Mouse (Mus musculus): ENCODE results near the gene L3mbtl4. TPM values are rescaled to one million over a fixed set of nuclear protein-coding genes. Genes with fewer than 3 reads are reported as not detected.
"Not testable (repeated sequence)": the region's sequence is repeated elsewhere in the genome, so short reads cannot be mapped to it uniquely, and the experiment has no call there.

L3mbtl4 gene
- total RNA-seq, 2 experiments from 2014 or later: 2.6 to 3.0 TPM

DNA sequence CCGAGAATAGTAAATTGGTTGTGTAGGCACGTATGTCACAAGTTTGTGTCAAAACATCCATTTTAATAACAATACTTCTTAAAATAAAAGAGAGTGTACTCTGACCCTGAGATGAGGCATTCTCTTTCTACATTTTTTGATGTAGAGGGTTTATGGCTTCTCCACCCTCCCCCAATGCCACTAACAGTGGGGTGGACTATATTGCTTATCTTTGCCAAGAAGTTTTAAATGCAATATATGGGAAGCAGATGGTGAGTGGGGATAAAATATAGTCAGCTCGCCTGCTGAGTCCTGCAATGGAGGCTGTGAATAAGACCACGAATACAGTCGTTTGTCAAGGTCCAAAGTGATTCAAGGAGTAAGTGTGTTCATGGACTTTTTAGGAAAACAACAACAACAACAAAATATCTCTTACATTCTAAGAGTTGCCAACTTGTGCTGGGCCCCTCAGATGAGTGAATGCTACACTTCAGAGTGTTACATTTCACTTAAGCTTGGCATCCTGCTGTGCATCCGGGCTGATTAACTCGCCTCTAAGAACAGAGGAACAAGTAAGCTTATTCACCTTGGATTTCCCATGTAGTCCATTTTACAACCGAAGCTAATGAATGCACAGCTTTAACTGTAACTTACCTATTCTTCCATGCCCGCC, 18.2 kb downstream of the L3mbtl4 start:
- intact Hi-C loops (cut with DNase I): no loop called here
- TF ChIP-seq CTCF (IDR thresholded peaks at IDR 0.05): no peak
- H3K4me3 ChIP-seq: no peak overlapping the region
- no peak overlapping the region for H3K27ac ChIP-seq
- DNase-seq (ENCODE audit: extremely low spot score in 1 of 2, low spot score in 2 of 2): no peak

DNA sequence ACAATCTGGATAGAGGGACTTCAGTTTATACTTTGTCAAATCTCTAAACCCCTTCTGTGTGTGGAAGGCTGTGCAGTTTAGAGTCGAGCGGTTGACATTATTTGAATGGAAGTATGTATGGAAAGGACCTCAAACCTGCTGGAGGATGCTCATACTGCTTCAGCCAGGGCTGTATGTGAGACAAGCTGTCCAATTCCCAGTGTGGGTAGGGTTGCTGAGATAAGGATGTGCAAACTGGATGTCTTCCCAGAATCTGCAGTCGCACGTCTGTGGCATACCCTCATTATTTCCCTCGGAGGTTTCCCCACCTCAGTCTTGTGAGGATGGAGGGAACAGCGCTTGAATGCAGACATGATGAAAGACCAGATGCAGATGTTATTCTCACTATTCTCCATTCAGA, 34.8 kb downstream of the L3mbtl4 start:
- intact Hi-C loops (cut with DNase I): no loop called here
- TF ChIP-seq CTCF (IDR thresholded peaks at IDR 0.05): no peak
- no peak overlapping the region for H3K4me3 ChIP-seq
- H3K27ac ChIP-seq: no peak overlapping the region
- no peak for DNase-seq (ENCODE audit: extremely low spot score in 1 of 2, low spot score in 2 of 2)

GRCm38 (mm10) chr17:68312286-68312927, 38.8 kb downstream of the L3mbtl4 start:
- no peak for DNase-seq (ENCODE audit: extremely low spot score in 1 of 2, low spot score in 2 of 2)
- TF ChIP-seq CTCF (IDR thresholded peaks at IDR 0.05): no peak
- Histone ChIP-seq H3K27ac (no peak overlapping the region), H3K4me3 (no peak overlapping the region)
- intact Hi-C loops (cut with DNase I): no loop called here

DNA sequence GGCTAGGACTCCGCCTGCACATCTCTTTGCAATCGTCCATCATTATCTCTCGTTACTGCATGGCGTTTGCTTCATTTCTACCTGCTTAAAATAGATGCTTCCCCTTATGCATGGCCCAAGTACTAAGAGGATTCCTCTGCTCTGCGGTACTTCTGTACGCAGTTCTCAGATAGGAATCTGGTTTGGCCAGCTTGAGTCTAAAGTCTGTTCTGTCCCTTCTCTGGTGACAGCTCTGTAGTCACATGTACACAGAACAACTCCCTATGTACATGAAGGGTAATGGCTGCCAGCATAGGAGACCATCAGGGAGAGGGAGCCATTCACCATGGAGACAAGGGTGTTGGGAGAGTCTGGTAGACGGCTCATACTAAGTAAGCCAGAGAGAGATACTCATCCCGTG, 47.3 kb downstream of the L3mbtl4 start:
- intact Hi-C loops (cut with DNase I): no loop called here
- no peak overlapping the region for H3K27ac ChIP-seq
- H3K4me3 ChIP-seq: no peak overlapping the region
- DNase-seq (ENCODE audit: extremely low spot score in 1 of 2, low spot score in 2 of 2): no peak
- TF ChIP-seq CTCF (IDR thresholded peaks at IDR 0.05): no peak

GRCm38 (mm10) chr17:68322607-68323006, 49.0 kb downstream of the L3mbtl4 start:
- DNase-seq (ENCODE audit: extremely low spot score in 1 of 2, low spot score in 2 of 2): no peak
- no peak for TF ChIP-seq CTCF (IDR thresholded peaks at IDR 0.05)
- Histone ChIP-seq H3K4me3 (no peak overlapping the region), H3K27ac (no peak overlapping the region)
- intact Hi-C loops (cut with DNase I): no loop called here

DNA sequence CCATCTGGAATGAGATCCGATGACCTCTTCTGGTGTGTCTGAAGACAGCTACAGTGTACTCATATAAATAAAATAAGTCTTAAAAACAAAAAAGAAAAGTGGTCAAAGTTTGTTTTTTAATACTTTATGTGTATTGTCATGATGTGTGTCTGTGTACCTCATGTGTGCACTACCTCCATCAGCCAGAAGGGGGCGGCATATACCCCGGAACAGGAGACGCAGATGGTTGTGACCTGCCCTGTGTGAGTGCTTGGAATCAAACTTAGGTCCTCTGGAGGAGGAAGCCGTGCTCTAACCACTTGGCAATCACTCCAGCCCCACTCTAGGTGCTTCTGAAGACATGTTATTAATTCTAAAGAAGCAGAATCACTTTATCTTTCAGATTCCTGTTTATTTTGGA, 58.6 kb downstream of the L3mbtl4 start:
- TF ChIP-seq CTCF (IDR thresholded peaks at IDR 0.05): peak; percentile 25
- intact Hi-C loops (cut with DNase I): no loop called here

GRCm38 (mm10) chr17:68333382-68333781, 59.8 kb downstream of the L3mbtl4 start:
- H3K27ac ChIP-seq: no peak overlapping the region
- DNase-seq (ENCODE audit: extremely low spot score in 1 of 2, low spot score in 2 of 2): no peak
- intact Hi-C loops (cut with DNase I): no loop called here
- no peak for TF ChIP-seq CTCF (IDR thresholded peaks at IDR 0.05)
- H3K4me3 ChIP-seq: no peak overlapping the region

More for the DNA sequence above, 58.6 kb downstream of the L3mbtl4 start:
- H3K27ac ChIP-seq: no peak overlapping the region
- no peak overlapping the region for H3K4me3 ChIP-seq
- DNase-seq (ENCODE audit: extremely low spot score in 1 of 2, low spot score in 2 of 2): no peak

DNA sequence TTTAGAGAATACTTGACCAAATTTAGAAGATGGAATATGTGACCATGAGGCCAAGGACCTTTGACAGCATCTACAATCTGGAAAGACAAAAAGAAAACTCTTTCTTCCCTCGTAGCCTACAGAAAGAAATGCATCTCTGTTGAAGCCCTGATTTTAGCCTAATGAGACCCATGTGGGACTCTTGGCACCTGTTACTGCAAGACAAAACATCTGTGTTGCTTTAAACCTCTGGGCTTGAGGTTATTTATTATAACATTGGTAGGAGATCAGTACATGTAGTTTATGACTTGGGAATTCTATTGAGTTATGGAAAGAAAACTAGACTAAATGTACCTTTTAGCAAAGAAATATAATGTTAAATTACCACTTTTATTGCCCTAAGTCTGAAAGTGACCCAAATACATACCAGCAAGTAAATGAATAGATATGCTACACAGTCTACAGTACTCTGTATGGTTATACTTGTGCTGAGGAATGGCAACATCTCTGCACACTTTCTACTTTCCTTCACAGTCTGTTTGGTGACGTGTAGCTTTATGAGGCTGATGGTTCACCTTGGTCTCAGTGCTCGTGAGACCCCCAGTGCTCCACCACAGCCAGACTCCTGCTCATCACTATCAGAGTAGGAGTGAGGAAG, 65.4 kb downstream of the L3mbtl4 start:
- TF ChIP-seq CTCF (IDR thresholded peaks at IDR 0.05): no peak
- Histone ChIP-seq H3K27ac (no peak overlapping the region), H3K4me3 (no peak overlapping the region)
- no peak for DNase-seq (ENCODE audit: extremely low spot score in 1 of 2, low spot score in 2 of 2)
- intact Hi-C loops (cut with DNase I): no loop called here

DNA sequence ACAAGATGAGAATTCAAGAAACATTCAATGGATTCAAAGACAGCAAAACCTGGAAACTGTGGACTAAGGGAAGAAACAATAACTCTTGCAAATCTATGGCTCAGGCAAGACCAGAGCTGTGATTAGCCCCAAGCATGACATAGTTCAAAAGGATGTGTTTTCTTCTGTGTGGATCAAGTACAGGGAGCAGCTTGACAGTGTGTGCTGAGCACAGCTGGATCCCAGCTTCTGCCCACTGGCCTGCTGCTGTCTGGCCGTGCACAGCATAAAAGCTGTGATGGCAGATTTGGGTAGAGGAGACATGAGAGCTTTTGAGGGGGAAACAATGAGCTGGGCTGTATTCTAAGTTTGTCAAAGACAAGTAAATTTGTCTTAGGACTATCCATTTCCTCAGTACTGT, 84.1 kb downstream of the L3mbtl4 start:
- TF ChIP-seq CTCF (IDR thresholded peaks at IDR 0.05): no peak
- Histone ChIP-seq H3K4me3 (no peak overlapping the region), H3K27ac (no peak overlapping the region)
- DNase-seq (ENCODE audit: extremely low spot score in 1 of 2, low spot score in 2 of 2): no peak
- intact Hi-C loops (cut with DNase I): no loop called here

DNA sequence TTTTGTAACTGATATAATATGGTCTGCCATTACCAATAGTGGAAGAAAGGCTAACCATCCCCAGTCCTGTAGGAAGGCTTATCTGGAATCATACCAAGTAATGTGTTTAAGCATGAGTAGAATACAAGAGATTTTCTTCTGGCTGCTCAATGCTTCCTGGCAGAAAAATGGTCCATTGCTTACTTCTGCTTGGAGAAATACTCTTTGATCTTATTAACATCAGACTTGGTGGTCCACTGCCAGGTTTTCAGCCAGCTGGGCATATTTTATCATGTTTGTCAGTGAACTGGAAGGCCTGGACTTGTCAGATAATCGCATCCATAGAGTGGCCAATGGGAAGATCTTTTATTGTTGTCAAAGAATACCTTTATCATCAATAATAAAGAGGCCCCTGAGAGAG, 97.5 kb downstream of the L3mbtl4 start:
- no peak for DNase-seq (ENCODE audit: extremely low spot score in 1 of 2, low spot score in 2 of 2)
- H3K27ac ChIP-seq: no peak overlapping the region
- H3K4me3 ChIP-seq: no peak overlapping the region
- no peak for TF ChIP-seq CTCF (IDR thresholded peaks at IDR 0.05)
- intact Hi-C loops (cut with DNase I): no loop called here

DNA sequence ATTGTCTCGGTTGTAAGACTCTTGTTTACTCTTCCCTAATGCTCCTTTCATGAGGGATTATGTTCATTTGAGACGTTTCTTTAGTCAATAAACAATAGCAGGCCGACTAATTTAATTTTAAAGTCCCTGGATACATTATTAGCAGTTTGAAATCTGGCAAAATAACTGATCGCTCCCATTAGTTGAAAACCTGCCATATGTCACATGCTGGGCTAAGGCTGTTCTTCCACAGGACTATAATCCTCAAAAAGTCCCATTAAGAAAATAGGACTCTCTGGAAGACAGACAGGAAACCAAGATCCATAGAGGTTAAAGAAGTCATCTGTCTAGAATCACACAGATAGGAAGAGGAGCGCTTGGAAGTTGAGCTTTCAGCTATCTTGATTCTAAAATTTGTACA, 114.9 kb downstream of the L3mbtl4 start:
- intact Hi-C loops (cut with DNase I): no loop called here
- Histone ChIP-seq H3K27ac (no peak overlapping the region), H3K4me3 (no peak overlapping the region)
- TF ChIP-seq CTCF (IDR thresholded peaks at IDR 0.05): no peak
- no peak for DNase-seq (ENCODE audit: extremely low spot score in 1 of 2, low spot score in 2 of 2)

GRCm38 (mm10) chr17:68405993-68406392, 132.4 kb downstream of the L3mbtl4 start:
- no peak overlapping the region for H3K4me3 ChIP-seq
- no peak for TF ChIP-seq CTCF (IDR thresholded peaks at IDR 0.05)
- intact Hi-C loops (cut with DNase I): no loop called here
- no peak for DNase-seq (ENCODE audit: extremely low spot score in 1 of 2, low spot score in 2 of 2)
- H3K27ac ChIP-seq: no peak overlapping the region

DNA sequence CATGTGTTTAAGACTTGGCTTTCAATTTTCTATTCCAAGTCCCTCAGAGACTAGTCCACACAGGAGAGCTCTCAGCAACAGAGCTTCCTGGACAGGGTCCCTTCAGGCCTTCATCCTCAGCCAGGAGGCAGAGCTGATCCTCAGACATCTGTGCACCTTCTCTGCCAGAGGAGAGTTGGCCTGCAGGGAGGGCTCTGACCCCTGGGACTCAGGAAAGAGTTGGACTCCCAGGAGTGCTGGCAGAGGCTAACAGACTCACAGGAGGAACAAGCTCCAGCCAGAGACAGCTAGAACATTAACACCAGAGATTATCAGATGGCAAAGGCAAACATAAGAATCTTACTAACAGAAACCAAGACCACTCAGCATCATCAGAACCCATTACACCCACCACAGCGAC, 133.5 kb downstream of the L3mbtl4 start:
- H3K27ac ChIP-seq; DNase-seq (ENCODE audit: extremely low spot score in 1 of 2, low spot score in 2 of 2); H3K4me3 ChIP-seq; intact Hi-C loops (cut with DNase I): not testable (repeated sequence)
